Mouse (Mus musculus) liver, embryonic 11.5 days (tissue): ENCODE data around the gene Map3k20. TPM values are rescaled to one million over a fixed set of nuclear protein-coding genes. Genes with fewer than 3 reads are reported as not detected.

Source experiments
- ATAC-seq: fragments of 200-750 bp; cut with Nextera tagmentation; replicated peaks from 2 replicates; pipeline ENCODE4 v1.8.0; 2017; ENCODE audit warnings: moderate number of reproducible peaks, mild to moderate bottlenecking, moderate TSS enrichment, moderate library complexity; ENCODE audit not compliant: low FRiP score
- DNase-seq: peaks from one replicate; pipeline ENCODE4 v3.0.0-alpha.2; 2017; ENCODE audit warnings: low spot score
- H3K27ac ChIP-seq: fragments of 300-500 bp; sonication (generic); 2 replicates; pipeline ENCODE4 v1.5.1; 2014; ENCODE audit warnings: mild to moderate bottlenecking, low read depth, low read length, control low read depth
- H3K27me3 ChIP-seq: fragments of 300-500 bp; sonication (generic); replicated peaks from 2 replicates; pipeline ENCODE4 v1.6.1; 2014; ENCODE audit warnings: low read length, mixed read lengths; ENCODE audit not compliant: control insufficient read depth, insufficient read depth
- H3K36me3 ChIP-seq: fragments of 300-500 bp; sonication (generic); 2 replicates; pipeline ENCODE4 v1.6.1; 2014; ENCODE audit warnings: mild to moderate bottlenecking, low read length, moderate library complexity, mixed read lengths; ENCODE audit not compliant: control insufficient read depth, insufficient read depth
- H3K4me1 ChIP-seq: fragments of 300-500 bp; sonication (generic); replicated peaks from 2 replicates; pipeline ENCODE4 v1.6.1; 2014; ENCODE audit warnings: low read length, mixed read lengths; ENCODE audit not compliant: control insufficient read depth, insufficient read depth
- H3K4me2 ChIP-seq: fragments of 300-500 bp; sonication (generic); 2 replicates; pipeline ENCODE4 v1.6.1; 2014; ENCODE audit warnings: mild to moderate bottlenecking, control low read depth, moderate library complexity
- H3K4me3 ChIP-seq: fragments of 300-500 bp; sonication (generic); 2 replicates; pipeline ENCODE4 v1.5.1; 2014; ENCODE audit warnings: low read depth, low read length, control low read depth
- H3K9ac ChIP-seq: fragments of 300-500 bp; sonication (generic); 2 replicates; pipeline ENCODE4 v1.6.1; 2014; ENCODE audit warnings: low read depth, low read length, control low read depth
- H3K9me3 ChIP-seq: fragments of 300-500 bp; sonication (generic); 2 replicates; pipeline ENCODE4 v1.6.1; 2016; ENCODE audit warnings: low read length, inconsistent platforms, mixed read lengths; ENCODE audit not compliant: control insufficient read depth
- WGBS: fragments of 180-500 bp; shearing (Covaris S2); extraction: QIAGEN DNeasy Blood & Tissue Kit; methylation state at CpG from one replicate; pipeline ENCODE4 v1.1.7; 2014; 5-methylcytosine and 5-hydroxymethylcytosine counted together
- polyA plus RNA-seq: library from polyadenylated mRNA; unstranded; fragments of >200 nt; fragmentation: Nextera tagmentation; extraction: Ambion mirVana; gene quantifications from 2 replicates; pipeline ENCODE4 v1.2.1, GENCODE M21; 2014

Map3k20 gene
- polyA plus RNA-seq, 1 experiment from 2014 or later: 12.2 TPM

DNA sequence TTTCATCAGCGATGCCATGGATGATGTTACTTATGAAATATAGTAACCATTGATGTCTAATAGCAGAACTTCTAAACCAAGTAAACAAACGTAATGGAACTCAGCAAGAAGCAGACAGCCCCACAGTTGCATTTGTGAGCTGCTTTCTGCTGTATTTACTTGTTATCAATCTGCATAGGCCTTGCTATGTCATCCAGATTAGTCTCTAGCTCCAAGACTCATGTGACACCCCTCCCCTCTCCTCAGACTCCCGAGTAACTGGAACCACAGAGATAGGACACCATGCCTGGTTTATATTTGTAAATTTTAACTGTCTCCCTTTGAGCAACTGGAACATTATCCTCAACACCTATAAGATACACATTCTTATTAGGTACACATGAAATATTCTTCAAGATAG is 51.4 kb downstream of the Map3k20 start:
- DNase-seq: no peak
- Histone ChIP-seq H3K4me3 (no peak overlapping the region), H3K9ac (no peak overlapping the region), H3K36me3 (no peaks in the 10 kb centered on the region), H3K27me3 (no peaks in the 10 kb centered on the region), H3K9me3 (no peaks in the 10 kb centered on the region), H3K27ac (no peak overlapping the region), H3K4me2 (no peak overlapping the region), H3K4me1 (no peaks in the 10 kb centered on the region)
- 67% methylated on average over 3 of the region's 3 CpGs for WGBS
- ATAC-seq: peak; percentile 45; the same call in 1 of the 2 replicates

DNA sequence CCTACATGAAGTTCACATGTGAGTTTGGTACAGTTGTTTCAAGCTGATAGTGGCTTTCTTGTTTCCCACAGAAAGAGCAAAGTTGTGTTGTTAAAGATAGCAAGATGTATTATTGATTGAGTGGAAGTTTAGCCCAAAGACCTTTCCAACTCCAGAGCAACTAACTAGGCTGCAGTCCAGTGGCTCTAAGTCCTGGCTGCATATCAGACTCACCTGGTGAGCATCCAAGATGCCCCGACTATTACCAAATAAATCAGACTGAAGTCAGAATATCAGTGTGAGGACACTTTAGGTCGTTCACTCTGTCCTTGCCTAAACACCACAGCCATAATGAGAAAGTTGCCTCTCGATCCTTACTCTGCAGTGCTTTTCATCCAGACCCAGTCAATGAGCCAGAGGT is 59.8 kb downstream of the Map3k20 start:
- 85% methylated on average over 3 of the region's 3 CpGs for WGBS
- Histone ChIP-seq H3K4me1 (no peaks in the 10 kb centered on the region; the same call in 1 of the 2 replicates), H3K4me3 (no peak overlapping the region), H3K9ac (no peak overlapping the region), H3K36me3 (no peaks in the 10 kb centered on the region), H3K9me3 (no peaks in the 10 kb centered on the region), H3K4me2 (no peak overlapping the region), H3K27me3 (no peaks in the 10 kb centered on the region), H3K27ac (no peak overlapping the region)
- ATAC-seq (no peak), DNase-seq (no peak)

DNA sequence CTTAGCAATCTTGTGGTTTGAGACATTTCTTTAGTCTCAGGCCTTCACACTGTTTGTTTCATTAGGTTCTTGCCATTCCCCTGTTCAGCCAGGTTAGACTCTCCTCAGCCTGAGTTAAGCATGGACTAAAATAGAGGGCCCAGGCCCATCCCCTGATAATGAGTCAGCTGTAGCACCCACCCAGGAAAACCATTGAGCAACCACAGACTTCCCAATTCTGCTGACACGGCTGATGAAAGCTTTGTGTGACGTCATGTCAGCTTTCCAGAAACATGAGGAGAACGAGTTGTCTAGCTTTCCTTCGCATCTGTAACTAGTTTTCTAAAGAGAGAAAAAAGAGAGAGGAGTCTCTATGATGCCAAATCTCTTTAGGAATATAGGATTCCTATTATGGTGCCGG is 65.9 kb downstream of the Map3k20 start:
- 69% methylated on average over 5 of the region's 5 CpGs for WGBS
- DNase-seq: no peak
- Histone ChIP-seq H3K9ac (no peak overlapping the region), H3K9me3 (no peaks in the 10 kb centered on the region), H3K27ac (no peak overlapping the region), H3K4me3 (no peak overlapping the region), H3K4me1 (no peaks in the 10 kb centered on the region), H3K36me3 (no peaks in the 10 kb centered on the region), H3K4me2 (no peak overlapping the region), H3K27me3 (no peaks in the 10 kb centered on the region)
- no peak for ATAC-seq

DNA sequence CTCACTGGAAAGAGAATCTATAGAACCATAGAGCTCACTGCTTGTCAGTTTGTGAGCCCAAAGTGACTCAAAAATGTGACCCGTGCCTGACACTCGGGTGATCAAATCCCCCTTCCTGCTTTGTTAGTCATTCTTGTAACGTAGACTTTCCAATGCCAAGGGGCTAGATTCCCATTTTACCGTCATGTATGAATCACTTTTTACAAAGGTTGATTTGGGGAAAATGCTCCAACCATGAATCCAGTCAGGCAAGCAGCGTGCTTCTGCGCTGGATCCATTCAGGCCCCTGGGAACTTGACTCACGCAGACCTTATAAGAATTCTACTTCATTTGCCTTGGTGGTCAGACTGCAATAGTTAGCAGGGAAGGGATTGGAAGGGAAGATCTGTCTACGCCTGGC is 66.3 kb downstream of the Map3k20 start:
- 93% methylated on average over 8 of the region's 8 CpGs for WGBS
- ATAC-seq: no peak
- H3K9ac ChIP-seq: no peak overlapping the region
- no peaks in the 10 kb centered on the region for H3K9me3 ChIP-seq
- H3K4me2 ChIP-seq: no peak overlapping the region
- no peak overlapping the region for H3K4me3 ChIP-seq
- H3K27ac ChIP-seq: no peak overlapping the region
- H3K27me3 ChIP-seq: no peaks in the 10 kb centered on the region
- no peak for DNase-seq
- H3K36me3 ChIP-seq: no peaks in the 10 kb centered on the region
- H3K4me1 ChIP-seq: no peaks in the 10 kb centered on the region

DNA sequence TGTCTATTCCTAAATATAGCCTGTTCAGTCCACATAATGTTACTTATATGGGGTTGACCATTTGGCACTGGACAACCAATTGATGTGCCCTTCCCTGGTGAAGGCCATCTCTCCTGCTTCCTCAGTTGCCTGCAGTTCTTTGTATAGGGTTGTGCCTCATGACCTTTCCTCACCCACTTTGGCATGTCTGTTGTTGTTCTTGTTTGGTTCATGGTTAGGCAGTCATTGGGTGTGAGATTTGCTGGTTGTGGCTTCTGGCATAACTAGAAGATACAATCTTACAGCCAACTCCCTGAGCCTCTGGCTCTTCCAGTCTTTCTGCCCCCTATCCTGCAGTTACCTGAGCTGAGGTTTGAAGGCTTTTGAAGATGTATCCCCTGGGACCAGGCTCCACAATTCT is 67.3 kb downstream of the Map3k20 start:
- no peak overlapping the region for H3K9ac ChIP-seq
- no peak overlapping the region for H3K4me2 ChIP-seq
- DNase-seq (no peak), ATAC-seq (no peak)
- no peak overlapping the region for H3K27ac ChIP-seq
- H3K9me3 ChIP-seq: no peaks in the 10 kb centered on the region
- no peaks in the 10 kb centered on the region for H3K27me3 ChIP-seq
- no peak overlapping the region for H3K4me3 ChIP-seq
- H3K36me3 ChIP-seq: no peaks in the 10 kb centered on the region
- H3K4me1 ChIP-seq: no peaks in the 10 kb centered on the region

DNA sequence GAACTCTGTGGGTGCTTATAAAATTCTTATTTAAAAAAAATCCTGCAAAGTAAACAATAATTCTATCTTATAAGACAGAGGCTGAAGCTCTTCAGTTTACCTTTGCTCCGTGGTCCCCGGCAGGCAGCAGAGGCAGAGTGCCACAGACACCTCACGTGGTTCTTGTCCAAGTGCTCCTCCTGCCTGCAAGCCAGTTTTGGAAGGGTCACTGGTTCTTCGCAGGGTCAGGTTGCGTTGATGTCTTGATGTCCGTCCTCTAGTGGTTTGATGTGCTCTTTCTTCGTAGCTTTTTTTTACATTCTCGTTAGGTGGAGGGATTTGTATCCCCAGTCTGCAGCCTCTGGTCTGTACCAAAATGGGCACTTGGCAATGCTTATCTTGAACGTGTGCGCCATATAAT is 71.0 kb downstream of the Map3k20 start:
- ATAC-seq (no peak), DNase-seq (no peak)
- Histone ChIP-seq H3K9ac (no peak overlapping the region), H3K27me3 (no peaks in the 10 kb centered on the region), H3K4me1 (no peaks in the 10 kb centered on the region), H3K36me3 (no peaks in the 10 kb centered on the region), H3K9me3 (no peaks in the 10 kb centered on the region), H3K4me3 (no peak overlapping the region), H3K27ac (no peak overlapping the region), H3K4me2 (no peak overlapping the region)
- WGBS: 85% methylated on average over 10 of the region's 10 CpGs

DNA sequence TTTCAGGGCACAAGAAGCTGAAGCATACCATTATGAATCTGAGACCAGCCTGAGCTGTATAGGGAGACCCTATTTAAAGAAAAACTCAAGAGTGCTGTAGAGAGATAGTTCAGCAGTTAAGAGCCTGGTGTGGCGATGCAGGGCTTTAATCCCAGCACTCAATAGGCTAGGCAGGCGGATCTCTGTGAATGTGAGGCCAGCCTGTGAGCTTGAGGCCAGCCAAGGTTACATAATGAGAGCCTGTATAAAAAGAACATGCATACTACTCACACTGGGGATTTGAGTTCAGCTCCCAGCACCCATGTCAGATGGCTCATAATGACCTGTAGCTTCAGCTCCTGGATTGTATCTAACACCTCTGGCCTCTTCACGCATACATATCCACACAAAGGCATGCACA is 76.1 kb downstream of the Map3k20 start:
- Histone ChIP-seq H3K4me3 (no peak overlapping the region), H3K36me3 (no peaks in the 10 kb centered on the region), H3K4me2 (no peak overlapping the region), H3K27ac (no peak overlapping the region), H3K9me3 (no peaks in the 10 kb centered on the region), H3K9ac (no peak overlapping the region), H3K27me3 (no peaks in the 10 kb centered on the region), H3K4me1 (no peaks in the 10 kb centered on the region)
- DNase-seq: no peak
- 85% methylated on average over 3 of the region's 3 CpGs for WGBS
- ATAC-seq: no peak

DNA sequence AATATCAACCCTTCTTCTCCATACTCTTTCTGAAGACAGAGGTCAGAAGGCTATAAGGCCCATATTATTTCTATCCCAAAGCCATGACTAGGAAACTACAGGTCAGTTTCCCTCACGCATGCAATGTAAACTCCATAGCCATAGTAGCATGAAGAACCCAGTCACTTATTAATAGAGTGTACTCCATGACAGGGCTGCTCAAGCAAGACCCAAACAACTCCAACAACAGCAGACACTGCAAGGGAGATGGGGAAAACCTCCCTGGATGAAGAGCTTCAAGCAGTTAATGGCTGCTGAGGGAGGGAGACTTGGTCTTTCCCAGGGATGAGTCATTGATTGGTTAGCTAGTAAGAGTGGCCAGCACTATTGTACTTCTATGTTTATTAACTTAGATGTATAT is 78.0 kb downstream of the Map3k20 start:
- Histone ChIP-seq H3K27me3 (no peaks in the 10 kb centered on the region), H3K36me3 (no peaks in the 10 kb centered on the region), H3K9me3 (no peaks in the 10 kb centered on the region), H3K4me3 (no peak overlapping the region), H3K27ac (no peak overlapping the region), H3K4me1 (no peaks in the 10 kb centered on the region), H3K9ac (no peak overlapping the region), H3K4me2 (no peak overlapping the region)
- no peak for ATAC-seq
- DNase-seq: no peak
- WGBS: 91% methylated on average over 1 of the region's 1 CpGs

DNA sequence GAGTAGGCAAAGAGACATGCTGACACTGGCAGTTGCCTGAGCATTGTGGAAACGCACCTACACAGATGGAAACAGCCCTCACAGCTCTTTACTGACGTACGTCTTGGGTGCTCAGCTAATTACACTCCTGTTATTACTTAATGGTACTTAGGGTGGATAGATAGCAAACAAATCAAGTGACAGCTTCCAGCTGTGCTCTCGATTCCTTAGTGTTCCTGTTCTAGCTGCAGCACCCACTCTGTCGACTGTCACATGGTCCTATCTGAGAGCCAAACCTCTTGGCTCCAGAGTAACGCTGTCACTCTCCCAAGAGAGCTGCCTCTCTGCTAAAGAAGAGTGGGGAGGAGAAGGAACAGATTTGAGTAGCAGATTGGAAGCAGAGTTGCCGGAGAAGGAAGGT is 80.5 kb downstream of the Map3k20 start:
- Histone ChIP-seq H3K9me3 (no peaks in the 10 kb centered on the region), H3K27ac (no peak overlapping the region), H3K4me1 (peaks cover 6% of the 10 kb centered on the region; the same call in 1 of the 2 replicates), H3K9ac (no peak overlapping the region), H3K4me3 (no peak overlapping the region), H3K4me2 (no peak overlapping the region), H3K27me3 (no peaks in the 10 kb centered on the region), H3K36me3 (no peaks in the 10 kb centered on the region)
- WGBS: 59% methylated on average over 7 of the region's 7 CpGs
- no peak for DNase-seq
- no peak for ATAC-seq
